Mouse (Mus musculus) embryonic stem cell, embryonic (primary cell): ENCODE results near the gene Mrpl33.
"Not testable (repeated sequence)": the region's sequence is repeated elsewhere in the genome, so short reads cannot be mapped to it uniquely, and the experiment has no call there.

Experiments used
- CTCF ChIA-PET, 4 experiments: fragments of 300-600 bp in 2 of 4; fragments of 350-600 bp in 2 of 4; sonication (Branson Sonifier 250); formaldehyde crosslinking; loops; one replicate each; lab custom pipeline; 2022; ENCODE audit warnings: inconsistent platforms in 2 of 4; lab: Charles Lee
- POLR2A ChIA-PET, 4 experiments: fragments of 300-600 bp in 2 of 4; fragments of 350-600 bp in 2 of 4; sonication (Branson Sonifier 250); formaldehyde crosslinking; loops; one replicate each; lab custom pipeline; 2022; ENCODE audit warnings: antibody characterized with exemption in 4 of 4, inconsistent platforms in 1 of 4; lab: Charles Lee

The Mrpl33 gene

GRCm38 (mm10) chr5:31611186-31611585 is 14.5 kb downstream of the Mrpl33 start:
- ChIA-PET POLR2A (interaction anchor here in 3 of 4 experiments (1.0 to 2.9 kb wide), 11 partner anchors 8 to 1005 kb away, joined by 3 to 20 read pairs (median 7); partner anchors contain the start of gene Mrpl33 (in 3 of the 3)), CTCF (interaction anchor here in 1 of 4 experiments (1.3 kb wide), 1 partner anchor 9 kb away, joined by 3 read pairs; no protein-coding TSS in a partner anchor)

- ChIA-PET CTCF (interaction anchor here (0.5 to 1.4 kb wide), 7 partner anchors 9 to 1181 kb away, joined by 3 to 7 read pairs (median 3); no protein-coding TSS in a partner anchor), POLR2A (interaction anchor here in 3 of 4 experiments (0.6 to 2.5 kb wide), 25 partner anchors 9 to 845 kb away, joined by 3 to 27 read pairs (median 4); partner anchors contain the start of genes Mrpl33 (in 3 of the 3), Babam2 (in 1 of the 3), Ppp1cb (in 1 of the 3) and Rbks (in 1 of the 3))
Measured at GRCm38 (mm10) chr5:31613852-31614286, 17.1 kb downstream of the Mrpl33 start.

GRCm38 (mm10) chr5:31614339-31615025 is 17.7 kb downstream of the Mrpl33 start:
- ChIA-PET CTCF (interaction anchor here (0.5 to 1.4 kb wide), 6 partner anchors 12 to 1217 kb away, joined by 3 to 7 read pairs (median 3); no protein-coding TSS in a partner anchor), POLR2A (interaction anchor here in 3 of 4 experiments (0.6 to 2.5 kb wide), 25 partner anchors 9 to 844 kb away, joined by 3 to 27 read pairs (median 4); partner anchors contain the start of genes Mrpl33 (in 3 of the 3), Babam2 (in 1 of the 3), Ppp1cb (in 1 of the 3) and Rbks (in 1 of the 3))

GRCm38 (mm10) chr5:31620326-31620725 is 23.6 kb downstream of the Mrpl33 start:
- POLR2A ChIA-PET = interaction anchor here in 2 of 4 experiments (0.9 to 3.3 kb wide), 5 partner anchors 10 to 78 kb away, joined by 3 to 12 read pairs (median 5); partner anchors contain the start of genes Babam2 (in 1 of the 2), Mrpl33 (in 1 of the 2) and Rbks (in 1 of the 2)

GRCm38 (mm10) chr5:31627117-31627516 is 30.4 kb downstream of the Mrpl33 start:
- CTCF ChIA-PET = no interaction called here
- POLR2A ChIA-PET = interaction anchor here in 2 of 4 experiments (0.6 to 1.2 kb wide), 3 partner anchors 11 to 510 kb away, joined by 3 to 10 read pairs (median 4); no protein-coding TSS in a partner anchor

More at GRCm38 (mm10) chr5:31620326-31620725, 23.6 kb downstream of the Mrpl33 start:
- CTCF ChIA-PET = interaction anchor here in 1 of 4 experiments (1.7 kb wide), 1 partner anchor 22 kb away, joined by 4 read pairs; no protein-coding TSS in a partner anchor

GRCm38 (mm10) chr5:31627562-31628526 is 31.1 kb downstream of the Mrpl33 start:
- CTCF ChIA-PET = no interaction called here
- POLR2A ChIA-PET = interaction anchor here in 3 of 4 experiments (0.6 to 1.8 kb wide), 11 partner anchors 11 to 579 kb away, joined by 3 to 10 read pairs (median 4); partner anchors contain the start of gene Mrpl33 (in 1 of the 3)

GRCm38 (mm10) chr5:31628555-31628954 is 31.8 kb downstream of the Mrpl33 start:
- CTCF ChIA-PET = no interaction called here
- POLR2A ChIA-PET = interaction anchor here in 3 of 4 experiments (0.7 to 1.8 kb wide), 5 partner anchors 13 to 32 kb away, joined by 3 to 5 read pairs (median 4); partner anchors contain the start of gene Mrpl33 (in 1 of the 3)

- ChIA-PET CTCF (no interaction called here), POLR2A (interaction anchor here in 2 of 4 experiments (0.8 to 3.3 kb wide), 7 partner anchors 11 to 504 kb away, joined by 3 to 12 read pairs (median 4); no protein-coding TSS in a partner anchor)
Measured at GRCm38 (mm10) chr5:31630064-31630463, 33.3 kb downstream of the Mrpl33 start.

- POLR2A ChIA-PET = interaction anchor here in 2 of 4 experiments (1.0 to 3.3 kb wide), 6 partner anchors 13 to 34 kb away, joined by 3 to 12 read pairs (median 8); partner anchors contain the start of gene Mrpl33 (in 1 of the 2)
- CTCF ChIA-PET = not testable (repeated sequence)
Measured at GRCm38 (mm10) chr5:31631169-31631568, 34.4 kb downstream of the Mrpl33 start.

- CTCF ChIA-PET = interaction anchor here in 1 of 4 experiments (0.6 kb wide), 1 partner anchor 460 kb away, joined by 4 read pairs; no protein-coding TSS in a partner anchor
- POLR2A ChIA-PET = interaction anchor here in 2 of 4 experiments (0.7 to 1.8 kb wide), 13 partner anchors 10 to 747 kb away, joined by 3 to 8 read pairs (median 3); partner anchors contain the start of genes Mrpl33 (in 2 of the 2), Babam2 (in 1 of the 2) and Rbks (in 1 of the 2)
Measured at GRCm38 (mm10) chr5:31634161-31634560, 37.4 kb downstream of the Mrpl33 start.

- CTCF ChIA-PET = no interaction called here
- POLR2A ChIA-PET = interaction anchor here in 3 of 4 experiments (0.6 to 1.8 kb wide), 15 partner anchors 9 to 747 kb away, joined by 3 to 8 read pairs (median 4); partner anchors contain the start of genes Mrpl33 (in 2 of the 3), Babam2 (in 1 of the 3) and Rbks (in 1 of the 3)
Measured at GRCm38 (mm10) chr5:31634679-31635078, 37.9 kb downstream of the Mrpl33 start.

- POLR2A ChIA-PET = interaction anchor here in 3 of 4 experiments (0.6 to 3.2 kb wide), 10 partner anchors 13 to 271 kb away, joined by 3 to 9 read pairs (median 5); partner anchors contain the start of gene Mrpl33 (in 1 of the 3)
- CTCF ChIA-PET = interaction anchor here in 2 of 4 experiments (0.6 to 1.1 kb wide), 2 partner anchors 18 to 938 kb away, joined by 3 to 6 read pairs; no protein-coding TSS in a partner anchor
Measured at GRCm38 (mm10) chr5:31636636-31637253, 40.0 kb downstream of the Mrpl33 start.

GRCm38 (mm10) chr5:31640542-31640941 is 43.8 kb downstream of the Mrpl33 start:
- ChIA-PET CTCF (no interaction called here), POLR2A (interaction anchor here in 2 of 4 experiments (0.9 to 1.4 kb wide), 4 partner anchors 10 to 25 kb away, joined by 3 read pairs; no protein-coding TSS in a partner anchor)

- POLR2A ChIA-PET = no interaction called here
Measured at GRCm38 (mm10) chr5:31642300-31642699, 45.6 kb downstream of the Mrpl33 start.

GRCm38 (mm10) chr5:31644272-31644671 is 47.5 kb downstream of the Mrpl33 start:
- CTCF ChIA-PET = no interaction called here
- POLR2A ChIA-PET = interaction anchor here in 1 of 4 experiments (1.2 kb wide), 1 partner anchor 9 kb away, joined by 4 read pairs; no protein-coding TSS in a partner anchor

More at GRCm38 (mm10) chr5:31642300-31642699, 45.6 kb downstream of the Mrpl33 start:
- CTCF ChIA-PET = no interaction called here

- CTCF ChIA-PET = interaction anchor here in 1 of 4 experiments (1.3 kb wide), 1 partner anchor 46 kb away, joined by 3 read pairs; no protein-coding TSS in a partner anchor
Measured at GRCm38 (mm10) chr5:31644847-31645246, 48.1 kb downstream of the Mrpl33 start.

More at GRCm38 (mm10) chr5:31644847-31645246, 48.1 kb downstream of the Mrpl33 start:
- POLR2A ChIA-PET = no interaction called here
